Mouse (Mus musculus) T-helper 1 cell (primary cell): Measurements from ENCODE around the gene Klk1b8.
"Not testable (repeated sequence)": the region's sequence is repeated elsewhere in the genome, so short reads cannot be mapped to it uniquely, and the experiment has no call there.

Experiments used
- in situ Hi-C: fragments of 300-600 bp; cut with MboI, MseI; formaldehyde crosslinking; loops from one replicate; pipeline ENCODE4 v1.15.1; 2025; ENCODE audit warnings: high pct_unique_total_duplicates

The Klk1b8 gene

DNA sequence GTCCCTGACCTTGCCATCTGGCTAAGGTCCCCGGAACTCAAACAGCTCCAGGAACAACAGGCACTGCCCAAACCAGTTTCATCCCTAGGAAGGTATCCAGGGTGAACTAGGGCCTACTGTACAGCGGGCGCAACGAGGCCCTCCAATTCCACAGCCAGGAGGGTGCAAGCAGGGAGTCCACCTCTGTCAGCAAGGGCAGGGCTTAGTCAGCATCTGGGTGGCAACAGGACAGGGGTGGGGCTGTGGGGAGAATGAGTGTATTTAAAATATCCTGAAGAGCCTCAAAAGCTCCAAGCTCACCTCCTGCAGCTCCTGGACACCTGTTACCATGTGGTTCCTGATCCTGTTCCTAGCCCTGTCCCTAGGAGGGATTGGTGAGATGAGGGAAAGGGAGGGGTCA is 45.1 kb downstream of the Klk1b8 start, which contains the start of gene Klk1b11:
TSS of gene Klk1b11 (plus strand) at position 301 of the 400 bp plus-strand sequence.
- in situ Hi-C loops: not testable (repeated sequence)
